Mouse (Mus musculus) lung, embryonic 14.5 days (tissue): ENCODE measurements around the gene Lgals1. TPM values are rescaled to one million over a fixed set of nuclear protein-coding genes. Genes with fewer than 3 reads are reported as not detected.
A peak's percentile ranks its signal among the peaks of the same experiment; 100 is the strongest.

ENCODE experiments used
- ATAC-seq: fragments of 200-750 bp; cut with Nextera tagmentation; 2 replicates; pipeline ENCODE4 v1.8.0; 2017; ENCODE audit warnings: mild to moderate bottlenecking, moderate TSS enrichment, moderate library complexity; ENCODE audit not compliant: insufficient read depth
- DNase-seq: peaks from one replicate; pipeline ENCODE4 v3.0.0-alpha.2; 2015
- H3K27ac ChIP-seq: fragments of 300-500 bp; sonication (generic); 2 replicates; pipeline ENCODE4 v1.5.1; 2014; ENCODE audit warnings: low read depth, mild to moderate bottlenecking, moderate library complexity
- H3K27me3 ChIP-seq: fragments of 300-500 bp; sonication (generic); 2 replicates; pipeline ENCODE4 v1.6.1; 2014; ENCODE audit warnings: low read length, control low read depth; ENCODE audit not compliant: insufficient read depth
- H3K36me3 ChIP-seq: fragments of 300-500 bp; sonication (generic); 2 replicates; pipeline ENCODE4 v1.6.1; 2014; ENCODE audit warnings: control low read depth; ENCODE audit not compliant: insufficient read depth
- H3K4me1 ChIP-seq: fragments of 300-500 bp; sonication (generic); 2 replicates; pipeline ENCODE4 v1.6.1; 2014; ENCODE audit warnings: antibody characterized with exemption, control low read depth; ENCODE audit not compliant: insufficient read depth
- H3K4me2 ChIP-seq: fragments of 300-500 bp; sonication (generic); 2 replicates; pipeline ENCODE4 v1.6.1; 2014; ENCODE audit warnings: mild to moderate bottlenecking
- H3K4me3 ChIP-seq: fragments of 300-500 bp; sonication (generic); 2 replicates; pipeline ENCODE4 v1.5.1; 2014; ENCODE audit warnings: low read depth, low read length
- H3K9ac ChIP-seq: fragments of 300-500 bp; sonication (generic); 2 replicates; pipeline ENCODE4 v1.6.1; 2014
- H3K9me3 ChIP-seq: fragments of 300-500 bp; sonication (generic); 2 replicates; pipeline ENCODE4 v1.6.1; 2016; ENCODE audit warnings: low read depth, low read length, control low read depth
- CTCF ChIP-seq: IDR thresholded peaks from 2 replicates; pipeline ENCODE4 v1.5.1; 2016; ENCODE audit warnings: antibody characterized with exemption, low read depth
- WGBS: fragments of 180-500 bp; shearing (Covaris S2); extraction: QIAGEN DNeasy Blood & Tissue Kit; methylation state at CpG from one replicate; pipeline ENCODE4 v1.1.7; 2014; 5-methylcytosine and 5-hydroxymethylcytosine counted together
- polyA plus RNA-seq: library from polyadenylated mRNA; unstranded; fragments of >200 nt; fragmentation: Nextera tagmentation; extraction: Ambion mirVana; gene quantifications from 2 replicates; pipeline ENCODE4 v1.2.1, GENCODE M21; 2014

Lgals1 gene
- polyA plus RNA-seq, 1 experiment from 2014 or later: 799 TPM

DNA sequence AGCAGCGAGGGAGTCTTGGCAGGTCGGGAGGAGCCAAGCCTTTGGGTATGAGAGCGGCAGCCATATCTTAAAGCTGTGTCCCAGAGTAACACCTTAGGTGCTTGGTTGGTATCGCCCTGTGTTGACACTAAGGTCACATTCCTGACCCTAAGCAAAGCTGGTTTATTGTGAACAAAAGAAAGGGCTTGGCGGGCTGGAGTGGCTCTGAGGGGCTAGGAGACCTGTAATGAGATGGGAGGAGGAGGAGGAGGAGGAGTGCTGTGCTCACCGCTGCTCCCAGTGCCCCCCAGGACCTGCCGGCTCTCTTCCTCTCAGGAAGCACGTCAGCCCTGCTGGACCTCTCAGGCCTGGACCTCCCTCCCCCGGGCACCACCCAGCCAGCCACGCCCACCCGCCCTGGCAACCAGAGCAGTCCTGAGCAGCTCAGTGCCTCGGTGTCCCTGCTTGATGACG lies 37.1 kb upstream of the Lgals1 start:
- no peak overlapping the region for H3K9ac ChIP-seq
- no peaks in the 10 kb centered on the region for H3K9me3 ChIP-seq
- H3K4me2 ChIP-seq: 0 out of 2 replicates have a peak overlapping the region, but pooled peaks have one; percentile 23
- H3K36me3 ChIP-seq: peaks cover 95% of the 10 kb centered on the region
- DNase-seq (peak; percentile 31), ATAC-seq (peak; percentile 48)
- no peak for TF ChIP-seq CTCF
- no peak overlapping the region for H3K4me3 ChIP-seq
- H3K27me3 ChIP-seq: no peaks in the 10 kb centered on the region
- 21% methylated on average over 13 of the region's 13 CpGs for WGBS
- peak overlapping the region; percentile 58; the same call in 1 of the 2 replicates for H3K27ac ChIP-seq
- H3K4me1 ChIP-seq: peaks cover 6% of the 10 kb centered on the region; the same call in 1 of the 2 replicates

DNA sequence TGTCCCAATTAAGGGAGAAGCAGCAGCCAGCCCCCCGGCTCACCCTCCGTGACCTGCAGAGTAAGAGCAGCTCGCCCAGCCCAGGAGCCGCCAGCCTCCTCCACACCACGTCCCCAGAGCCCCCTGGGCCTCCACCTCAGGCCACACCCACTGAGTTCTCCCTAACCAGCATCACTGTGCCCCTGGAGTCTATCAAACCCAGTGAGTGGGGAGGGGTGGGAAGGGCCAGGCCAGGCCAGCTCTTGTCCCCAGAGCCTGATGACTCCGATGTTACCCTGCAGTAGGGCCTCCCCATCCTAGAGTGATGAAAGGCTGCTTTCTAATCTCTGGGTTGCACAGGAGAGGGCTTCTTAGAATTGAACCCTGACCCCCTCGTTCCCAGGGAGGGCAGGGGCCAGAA lies 34.1 kb upstream of the Lgals1 start:
- peaks cover 76% of the 10 kb centered on the region for H3K36me3 ChIP-seq
- no peaks in the 10 kb centered on the region for H3K27me3 ChIP-seq
- ATAC-seq (no peak), DNase-seq (no peak)
- no peak for TF ChIP-seq CTCF
- no peaks in the 10 kb centered on the region for H3K9me3 ChIP-seq
- no peak overlapping the region for H3K9ac ChIP-seq
- WGBS: 60% methylated on average over 7 of the region's 7 CpGs
- H3K4me3 ChIP-seq: no peak overlapping the region
- H3K27ac ChIP-seq: no peak overlapping the region
- no peak overlapping the region for H3K4me2 ChIP-seq
- peaks cover 6% of the 10 kb centered on the region; the same call in 1 of the 2 replicates for H3K4me1 ChIP-seq

DNA sequence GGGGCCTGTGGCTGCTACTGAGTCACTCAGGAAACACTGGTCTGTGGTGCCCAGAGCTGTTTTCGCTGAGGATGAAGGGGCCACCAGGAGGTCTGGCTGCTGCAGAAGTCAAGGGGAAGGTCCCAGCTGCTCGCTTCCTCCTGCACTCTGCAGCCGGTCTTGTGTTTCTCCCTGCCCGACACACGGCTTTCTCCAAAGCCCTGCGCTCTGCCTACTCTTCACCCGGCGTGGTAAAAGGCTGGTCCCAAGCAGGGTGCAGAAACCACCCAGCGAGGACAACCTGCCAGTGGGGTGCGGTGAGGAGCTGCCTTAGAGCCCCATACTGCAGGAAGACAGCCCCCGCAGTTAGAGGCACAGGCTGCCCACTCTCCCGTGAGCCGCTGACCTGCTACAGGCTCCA lies 31.8 kb upstream of the Lgals1 start:
- Histone ChIP-seq H3K36me3 (peaks cover 56% of the 10 kb centered on the region), H3K9me3 (no peaks in the 10 kb centered on the region), H3K9ac (no peak overlapping the region; the same call in 1 of the 2 replicates), H3K27me3 (no peaks in the 10 kb centered on the region), H3K27ac (peak overlapping the region; percentile 40; the same call in 1 of the 2 replicates), H3K4me2 (no peak overlapping the region), H3K4me3 (no peak overlapping the region), H3K4me1 (peaks cover 14% of the 10 kb centered on the region; the same call in 1 of the 2 replicates)
- DNase-seq: no peak
- WGBS: 68% methylated on average over 13 of the region's 13 CpGs
- ATAC-seq: no peak
- no peak for TF ChIP-seq CTCF

DNA sequence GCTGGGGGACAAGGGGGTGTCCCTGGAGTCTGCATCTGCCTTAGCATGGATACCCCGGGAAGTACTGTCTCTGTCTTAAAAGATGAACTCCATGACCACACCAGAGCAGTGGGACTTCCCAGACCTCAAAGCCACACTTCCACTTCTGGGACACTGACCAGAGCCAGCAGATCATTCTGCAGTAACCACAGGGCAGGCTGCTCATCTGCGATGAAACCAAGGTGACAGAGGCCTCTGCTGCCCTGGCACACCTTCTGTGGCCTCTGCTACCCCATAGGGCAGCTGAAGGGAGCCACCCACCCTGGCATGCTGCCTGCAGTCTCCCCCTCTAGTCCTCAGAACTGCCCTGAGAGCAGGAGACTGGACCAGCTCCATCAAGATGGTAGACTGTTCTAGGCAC lies 30.8 kb upstream of the Lgals1 start:
- Histone ChIP-seq H3K27me3 (no peaks in the 10 kb centered on the region), H3K9me3 (no peaks in the 10 kb centered on the region), H3K4me1 (peaks cover 13% of the 10 kb centered on the region; the same call in 1 of the 2 replicates), H3K36me3 (peaks cover 46% of the 10 kb centered on the region), H3K27ac (no peak overlapping the region; the same call in 1 of the 2 replicates), H3K4me2 (no peak overlapping the region), H3K4me3 (no peak overlapping the region), H3K9ac (no peak overlapping the region)
- DNase-seq: no peak
- ATAC-seq: no peak
- no peak for TF ChIP-seq CTCF
- WGBS: 76% methylated on average over 2 of the region's 2 CpGs

DNA sequence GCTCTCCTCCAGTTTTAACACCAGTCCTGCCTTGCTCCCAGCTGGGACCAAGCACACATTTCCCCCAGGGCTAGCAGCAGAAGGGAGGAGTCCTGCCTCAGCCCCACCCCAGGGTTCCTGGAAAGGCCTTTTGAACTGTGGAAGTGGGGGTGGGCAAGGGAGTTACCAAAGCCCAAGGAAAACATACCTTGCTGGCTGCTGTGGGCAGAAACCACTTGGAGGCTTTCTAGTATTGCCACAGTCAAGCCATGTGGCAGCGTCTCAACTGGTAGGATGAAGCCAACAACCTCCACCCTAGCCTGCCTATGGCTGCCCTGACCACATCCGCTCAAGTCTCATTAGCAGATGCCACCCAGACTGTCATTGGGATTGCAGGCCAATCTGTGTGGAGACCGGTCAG lies 30.4 kb upstream of the Lgals1 start:
- peaks cover 13% of the 10 kb centered on the region; the same call in 1 of the 2 replicates for H3K4me1 ChIP-seq
- H3K9ac ChIP-seq: no peak overlapping the region
- no peaks in the 10 kb centered on the region for H3K9me3 ChIP-seq
- H3K4me2 ChIP-seq: no peak overlapping the region
- no peak overlapping the region; the same call in 1 of the 2 replicates for H3K27ac ChIP-seq
- no peak overlapping the region for H3K4me3 ChIP-seq
- H3K27me3 ChIP-seq: no peaks in the 10 kb centered on the region
- peaks cover 42% of the 10 kb centered on the region for H3K36me3 ChIP-seq
- TF ChIP-seq CTCF: no peak
- 69% methylated on average over 3 of the region's 3 CpGs for WGBS
- ATAC-seq (no peak), DNase-seq (no peak)

DNA sequence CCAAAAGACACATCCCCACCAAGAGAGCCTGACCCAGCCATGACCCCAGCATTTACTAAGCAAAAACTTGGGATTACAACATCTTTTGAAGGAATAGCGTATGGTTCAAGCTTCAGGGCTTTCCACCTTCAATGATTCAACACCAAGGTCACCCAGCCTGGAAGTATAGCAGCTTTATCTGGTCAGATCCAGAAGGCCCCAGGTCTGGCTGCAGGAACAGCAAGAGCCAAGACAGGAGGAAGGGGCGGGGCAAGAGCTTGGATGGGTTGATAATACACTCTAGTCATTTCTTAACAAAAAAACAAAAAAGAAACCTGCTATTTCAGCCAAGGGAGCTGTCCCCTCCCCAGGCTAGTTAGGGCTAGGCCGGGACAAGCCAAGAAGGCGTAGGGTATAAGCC lies 29.0 kb upstream of the Lgals1 start:
- DNase-seq (no peak), ATAC-seq (no peak)
- H3K36me3 ChIP-seq: peaks cover 30% of the 10 kb centered on the region
- no peaks in the 10 kb centered on the region for H3K27me3 ChIP-seq
- WGBS: 94% methylated on average over 4 of the region's 4 CpGs
- no peak overlapping the region for H3K4me2 ChIP-seq
- H3K4me3 ChIP-seq: no peak overlapping the region
- H3K9me3 ChIP-seq: no peaks in the 10 kb centered on the region
- H3K27ac ChIP-seq: no peak overlapping the region
- peaks cover 17% of the 10 kb centered on the region; the same call in 1 of the 2 replicates for H3K4me1 ChIP-seq
- no peak for TF ChIP-seq CTCF
- no peak overlapping the region for H3K9ac ChIP-seq

DNA sequence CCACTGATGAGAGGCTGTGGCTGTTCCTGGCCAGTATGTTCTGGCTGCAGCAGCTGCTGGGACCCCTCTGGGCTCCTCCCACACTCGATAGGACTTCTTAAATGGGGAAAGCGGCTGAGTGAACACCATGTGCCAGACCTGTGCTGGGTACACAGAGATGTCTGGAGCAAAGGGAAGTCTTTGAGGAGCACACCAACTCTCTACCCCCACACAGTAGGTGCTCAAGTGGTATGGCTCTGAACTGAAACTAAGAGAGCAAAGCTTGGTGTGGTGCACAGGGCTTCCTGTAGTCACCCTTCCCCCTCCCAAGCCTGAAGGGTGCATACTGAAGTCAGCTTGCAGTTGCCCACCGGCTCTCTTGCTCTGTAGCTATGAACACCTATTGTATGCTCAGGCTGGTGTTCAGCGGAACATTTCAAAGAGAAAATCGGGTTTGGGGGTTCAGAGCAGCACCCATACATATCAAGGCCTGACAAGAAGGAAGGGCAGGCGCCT lies 28.0 kb upstream of the Lgals1 start:
- peaks cover 28% of the 10 kb centered on the region for H3K36me3 ChIP-seq
- peak overlapping the region; percentile 27; the same call in 1 of the 2 replicates for H3K9ac ChIP-seq
- no peak for TF ChIP-seq CTCF
- no peaks in the 10 kb centered on the region for H3K9me3 ChIP-seq
- peaks cover 17% of the 10 kb centered on the region; the same call in 1 of the 2 replicates for H3K4me1 ChIP-seq
- H3K27ac ChIP-seq: peak overlapping the region; percentile 72; the same call in 1 of the 2 replicates
- peak overlapping the region; percentile 72; the same call in 1 of the 2 replicates for H3K4me3 ChIP-seq
- 49% methylated on average over 6 of the region's 6 CpGs for WGBS
- DNase-seq (peak; percentile 49), ATAC-seq (no peak)
- peak overlapping the region; percentile 89 for H3K4me2 ChIP-seq
- H3K27me3 ChIP-seq: no peaks in the 10 kb centered on the region
